In the genomic region with DNA sequence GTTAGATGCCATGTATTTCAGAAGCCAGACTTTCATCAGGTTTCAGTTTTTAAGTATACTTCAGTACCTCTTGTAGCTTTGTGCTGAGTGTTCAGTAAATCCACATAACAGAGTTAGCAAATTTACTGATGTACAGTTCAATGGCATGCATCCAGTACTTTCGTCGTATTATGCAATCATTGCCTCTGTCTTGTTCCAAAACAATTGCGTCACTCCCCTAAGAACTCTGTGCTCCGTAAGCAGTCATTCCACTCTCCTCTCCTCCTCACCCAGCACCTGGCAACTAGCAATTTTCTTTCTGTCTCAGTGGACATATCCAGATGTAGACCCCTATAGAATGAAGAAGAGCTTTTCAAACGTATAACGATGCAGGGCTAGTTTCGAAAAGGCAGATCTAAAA, we compare ENCODE assay signal across 10 mouse cellular contexts.
DNase-seq lines count a peak whose midpoint lies in the region; ATAC-seq and TF ChIP-seq lines count a peak whose summit lies in the region.
"Had no signal": no experiment of that assay in that cellular context is flagged by ENCODE, and none has a peak within 500 bp of the region (broad histone marks: within the 10 kb centered on the region; RNA-seq: fewer than 3 reads in every experiment).

No protein-coding gene starts in this region.

- H3K9me3 ChIP-seq in stomach, embryonic 16.5 days (replicated peaks; ENCODE audit: control insufficient read depth, low read length) = no peaks in the 10 kb centered on the region
- no peaks in the 10 kb centered on the region for H3K9me3 ChIP-seq in stomach, postnatal 0 days (ENCODE audit: control insufficient read depth, low read length)
- no peaks in the 10 kb centered on the region for H3K9me3 ChIP-seq in hindbrain, embryonic 16.5 days (ENCODE audit: control insufficient read depth, low read length)

- no peak overlapping the region for H3K4me2 ChIP-seq in stomach, embryonic 16.5 days (ENCODE audit: low read depth, low read length)
- H3K4me2 ChIP-seq in stomach, postnatal 0 days (replicated peaks; ENCODE audit: low read depth) = no peak overlapping the region
- no peak overlapping the region for H3K4me2 ChIP-seq in hindbrain, embryonic 16.5 days (ENCODE audit: low read length)

- peak; percentile 33; the same call in 1 of the 2 replicates for ATAC-seq in stomach, embryonic 16.5 days (ENCODE audit: insufficient read depth, low FRiP score)
- no peak; the same call in 1 of the 2 replicates for ATAC-seq in stomach, postnatal 0 days (ENCODE audit: low FRiP score, low TSS enrichment)
- ATAC-seq in hindbrain, embryonic 16.5 days = no peak

- 42% methylated on average over 7 of the region's 7 CpGs for WGBS in stomach, embryonic 16.5 days
- 34% methylated on average over 7 of the region's 7 CpGs for WGBS in stomach, postnatal 0 days
- 75% methylated on average over 7 of the region's 7 CpGs for WGBS in hindbrain, embryonic 16.5 days

- DNase-seq in heart, postnatal 10 days = peak; percentile 10 to 11
- no peak for DNase-seq in heart, adult 11 months
- DNase-seq in stomach, postnatal 0 days (ENCODE audit: low spot score) = no peak
- peak; percentile 45 for DNase-seq in fibroblast of lung, adult 2 months (ENCODE audit: low read depth)
- peak; percentile 65 for DNase-seq in skeletal muscle tissue, adult 2 months (ENCODE audit: low read depth, low spot score)
- DNase-seq in left cerebral cortex, adult 11 months (ENCODE audit: low spot score) = no peak
- DNase-seq: cerebellum, adult 9-11 months had no signal

- H3K9ac ChIP-seq in stomach, embryonic 16.5 days (ENCODE audit: low read length) = no peak overlapping the region
- no peak overlapping the region for H3K9ac ChIP-seq in stomach, postnatal 0 days (ENCODE audit: low read length)
- no peak overlapping the region for H3K9ac ChIP-seq in hindbrain, embryonic 16.5 days (ENCODE audit: low read depth, low read length)

- no peaks in the 10 kb centered on the region for H3K36me3 ChIP-seq in stomach, embryonic 16.5 days (ENCODE audit: control insufficient read depth, insufficient read depth, low read length)
- H3K36me3 ChIP-seq in stomach, postnatal 0 days (ENCODE audit: control insufficient read depth, insufficient read depth, low read length) = no peaks in the 10 kb centered on the region
- H3K36me3 ChIP-seq in hindbrain, embryonic 16.5 days (ENCODE audit: control insufficient read depth, insufficient read depth, low read length) = no peaks in the 10 kb centered on the region

- no peaks in the 10 kb centered on the region for H3K4me1 ChIP-seq in stomach, embryonic 16.5 days (ENCODE audit: control insufficient read depth, insufficient read depth, low read length)
- H3K4me1 ChIP-seq in stomach, postnatal 0 days (replicated peaks; ENCODE audit: control insufficient read depth, insufficient read depth) = peaks cover 2% of the 10 kb centered on the region
- no peaks in the 10 kb centered on the region for H3K4me1 ChIP-seq in hindbrain, embryonic 16.5 days (ENCODE audit: control insufficient read depth, insufficient read depth, low read depth, low read length)

- H3K27me3 ChIP-seq in stomach, embryonic 16.5 days (ENCODE audit: control insufficient read depth, insufficient read depth, low read length) = no peaks in the 10 kb centered on the region
- H3K27me3 ChIP-seq in stomach, postnatal 0 days (ENCODE audit: control insufficient read depth, insufficient read depth, low read length) = no peaks in the 10 kb centered on the region
- H3K27me3 ChIP-seq in hindbrain, embryonic 16.5 days (replicated peaks; ENCODE audit: control insufficient read depth, insufficient read depth, low read length) = no peaks in the 10 kb centered on the region

- TF ChIP-seq CTCF in stomach, postnatal 0 days (IDR thresholded peaks at IDR 0.05; ENCODE audit: low read depth) = no peak

- H3K27ac ChIP-seq in stomach, embryonic 16.5 days (ENCODE audit: low read length) = no peak overlapping the region
- no peak overlapping the region for H3K27ac ChIP-seq in stomach, postnatal 0 days (replicated peaks)
- H3K27ac ChIP-seq in hindbrain, embryonic 16.5 days (ENCODE audit: low read depth, low read length) = no peak overlapping the region
- H3K27ac ChIP-seq: heart, adult 2 months had no signal

- no peak for TF ChIP-seq EP300 in stomach, postnatal 0 days (optimal IDR thresholded peaks at IDR 0.05)

- intact Hi-C loops in heart, postnatal 10 days (cut with DNase I) = no loop called here

- H3K4me3 ChIP-seq in stomach, embryonic 16.5 days (replicated peaks; ENCODE audit: low read length) = no peak overlapping the region
- no peak overlapping the region for H3K4me3 ChIP-seq in stomach, postnatal 0 days (ENCODE audit: low read depth, low read length)
- H3K4me3 ChIP-seq in hindbrain, embryonic 16.5 days (ENCODE audit: low read length) = no peak overlapping the region
- H3K4me3 ChIP-seq: heart, adult 2 months had no signal

Comparison
In these comparisons a context has a peak if more than half of its experiments do, and no peak if none do; other contexts are left out.
1. DNase-seq: peak in heart, postnatal 10 days (2 of 2), fibroblast of lung, adult 2 months (single experiment) and skeletal muscle tissue, adult 2 months (single experiment); none in heart, adult 11 months (single experiment), stomach, postnatal 0 days (single experiment) and left cerebral cortex, adult 11 months (single experiment).